Mouse (Mus musculus) naive thymus-derived CD4-positive, alpha-beta T cell, adult 2 months (primary cell): ENCODE measurements around the gene Sh2d6.

ENCODE experiments used
- DNase-seq: peaks from one replicate; pipeline ENCODE4 v3.0.0-alpha.2; 2011; ENCODE audit warnings: low read depth

Gene Sh2d6

DNA sequence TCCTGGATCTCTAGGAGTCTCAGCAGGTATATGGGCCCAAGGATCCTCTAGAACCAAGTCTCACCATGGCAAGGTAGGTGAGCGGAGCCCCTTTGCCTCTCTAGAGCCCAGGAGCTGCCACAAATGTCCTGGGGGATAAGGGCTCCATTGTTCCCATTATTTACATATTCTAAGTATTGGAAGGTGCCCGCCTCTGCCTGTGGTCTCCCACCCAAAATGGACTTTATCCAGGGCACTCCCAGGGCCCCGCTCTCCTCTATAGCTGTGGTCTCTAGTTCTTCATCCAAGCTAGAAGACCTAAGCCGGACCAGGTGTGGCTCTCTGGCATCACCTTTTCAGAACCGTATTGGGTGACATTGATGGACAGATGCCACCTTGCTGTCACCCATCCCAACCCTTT, at the start of gene Sh2d6:
Gene Sh2d6 (minus strand): TSS at position 101 of the 400 bp plus-strand sequence.
- DNase-seq = no peak

DNA sequence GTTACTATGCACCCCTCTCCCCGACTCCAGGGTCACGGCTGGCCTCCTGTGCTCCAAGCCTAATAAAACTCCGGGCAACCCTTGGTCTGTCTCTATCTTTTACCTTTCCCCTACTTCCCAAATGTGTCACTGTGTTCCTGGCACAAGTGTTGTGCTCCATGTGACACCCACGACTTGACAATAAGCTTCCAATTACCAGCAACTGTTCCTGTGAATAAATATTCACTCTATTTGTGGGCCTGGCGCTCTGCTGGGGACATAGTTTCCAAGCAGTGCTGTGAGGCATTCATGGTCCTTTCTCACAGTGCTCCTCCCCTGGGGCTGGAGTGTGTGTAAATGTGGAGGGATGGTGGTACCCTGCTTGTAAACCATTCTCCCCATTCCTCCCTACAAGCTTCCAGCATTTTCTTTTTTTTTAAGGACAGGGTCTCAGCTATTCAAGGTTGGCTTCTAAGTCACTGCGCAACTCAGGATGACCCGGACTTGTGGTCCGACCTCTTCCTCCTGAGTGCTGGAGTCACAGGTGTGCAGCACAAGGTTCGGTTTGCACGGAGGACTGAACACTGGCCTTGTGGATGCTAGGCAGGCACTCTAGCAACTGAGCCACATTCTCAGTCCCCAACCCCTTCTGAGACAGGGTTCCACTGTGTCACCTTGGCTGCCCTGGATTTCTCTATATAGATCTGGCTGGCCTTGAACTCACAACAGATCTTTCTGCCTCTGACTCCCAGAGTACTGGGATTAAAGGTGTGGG, 49.3 kb upstream of the Sh2d6 start:
- DNase-seq = no peak

DNA sequence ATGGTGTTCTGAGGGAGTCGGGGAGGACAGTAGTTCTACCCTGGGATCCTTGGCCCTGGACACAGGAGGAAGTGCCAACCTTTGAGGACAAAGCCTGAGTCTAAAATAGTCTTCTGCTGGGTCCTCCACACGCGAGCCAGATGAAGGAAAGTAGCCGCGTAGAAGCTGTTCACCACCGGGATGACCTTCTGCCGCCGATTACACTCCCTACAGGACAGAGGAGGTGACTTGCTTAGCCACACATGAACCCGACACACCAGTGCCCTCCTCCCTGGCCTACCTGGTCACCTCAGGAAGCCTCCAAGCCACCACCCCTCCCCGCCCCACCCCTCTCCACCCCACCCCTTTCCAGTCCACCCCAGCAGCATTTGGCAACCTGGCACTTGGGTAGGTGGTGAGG, 47.2 kb upstream of the Sh2d6 start:
- DNase-seq = no peak

DNA sequence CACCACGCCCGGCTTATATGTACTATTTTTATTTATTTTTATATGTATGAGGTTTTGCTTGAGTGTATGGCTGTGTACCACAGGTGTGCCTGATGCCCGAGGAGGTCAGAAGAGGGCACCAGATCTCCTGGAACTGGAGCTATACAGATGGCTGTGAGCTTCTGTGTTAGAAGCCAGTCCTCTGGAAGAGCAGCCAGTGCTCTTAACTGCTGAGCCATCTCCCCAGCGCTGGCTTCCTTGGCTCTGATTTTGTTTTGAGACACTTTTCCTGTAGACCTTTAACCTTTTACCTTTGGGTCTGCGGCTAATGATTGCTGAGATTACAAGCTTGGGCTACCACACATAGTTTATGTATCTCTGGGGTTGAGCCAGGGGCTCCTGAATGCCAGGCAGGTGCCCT, 46.0 kb upstream of the Sh2d6 start:
- DNase-seq = no peak

DNA sequence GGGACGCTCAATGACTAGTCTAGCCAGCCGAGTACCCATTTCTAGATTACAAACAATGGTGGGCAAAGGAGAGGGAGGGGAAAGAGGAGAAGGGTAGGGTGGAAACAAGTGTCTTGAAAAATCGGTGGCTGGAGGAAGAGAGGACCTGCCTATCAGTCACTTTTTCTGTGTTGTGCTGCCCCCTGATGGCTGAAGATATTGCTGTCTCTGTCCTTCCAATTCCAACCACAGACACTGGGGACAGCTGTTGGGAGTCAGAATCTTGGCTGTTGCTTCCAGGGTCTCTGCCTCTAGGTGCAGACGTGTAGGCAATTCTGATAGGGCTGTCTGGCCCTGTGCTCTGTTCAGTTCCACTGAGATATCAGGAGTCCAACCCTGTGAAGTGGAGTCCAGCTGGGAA, 44.5 kb upstream of the Sh2d6 start:
- DNase-seq = peak; percentile 92

DNA sequence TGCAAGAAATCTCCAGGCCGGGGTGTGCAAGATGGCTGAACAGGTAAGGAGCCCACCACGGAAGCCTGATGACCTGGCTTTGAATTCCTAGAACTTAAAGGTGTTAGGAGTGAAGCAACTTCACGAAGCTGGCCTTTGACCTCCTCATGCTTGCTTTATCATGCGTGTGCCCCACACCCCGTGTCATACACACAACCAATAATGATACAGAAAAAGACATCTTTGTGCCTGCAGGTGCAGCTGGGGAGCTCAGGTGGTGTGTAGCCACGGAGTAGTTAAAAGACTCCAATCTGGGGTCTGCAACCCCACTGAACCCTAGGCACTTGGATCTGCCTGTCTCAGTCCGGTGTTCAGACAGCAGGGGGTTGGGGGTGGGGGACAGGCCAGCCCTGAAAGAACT, 44.0 kb upstream of the Sh2d6 start:
- no peak for DNase-seq

DNA sequence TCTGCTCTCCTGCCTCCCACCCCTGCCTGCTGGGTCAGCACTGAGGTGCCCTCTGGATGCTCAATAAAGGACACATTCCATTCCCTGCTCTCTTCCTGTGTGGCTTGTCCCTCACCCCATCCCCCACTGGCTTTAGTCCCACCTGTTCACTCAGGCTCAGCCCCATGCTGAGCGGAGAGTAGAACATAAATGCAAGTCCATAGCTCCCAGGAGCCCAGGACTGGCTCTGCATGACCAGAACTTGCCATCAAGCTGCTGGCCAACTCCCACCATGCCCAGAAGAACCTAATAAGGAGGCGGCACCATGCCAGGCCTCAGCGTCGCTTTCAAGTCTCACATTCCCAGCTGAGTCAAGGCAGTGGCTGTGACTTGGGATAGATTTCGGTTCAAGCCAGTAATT, 41.4 kb upstream of the Sh2d6 start:
- DNase-seq = no peak

DNA sequence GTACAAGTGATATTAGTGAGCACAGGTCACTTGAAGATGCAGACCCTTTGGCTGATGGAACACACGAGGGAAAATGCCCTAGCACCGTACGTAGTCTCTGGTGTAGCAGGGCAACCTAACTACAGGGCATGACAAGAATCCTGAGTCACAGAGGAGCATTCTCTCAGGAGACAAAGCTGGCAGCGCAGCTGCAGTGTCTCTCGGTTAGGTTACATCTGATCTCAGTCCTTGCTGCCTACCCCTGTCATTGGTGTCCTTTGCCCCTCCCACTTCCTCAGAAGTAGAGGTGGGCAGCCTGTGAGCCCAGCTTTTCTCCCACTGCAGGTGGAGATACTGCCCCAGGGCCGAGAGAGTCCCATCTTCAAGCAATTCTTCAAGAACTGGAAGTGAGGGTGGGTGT, 41.0 kb upstream of the Sh2d6 start:
- no peak for DNase-seq

DNA sequence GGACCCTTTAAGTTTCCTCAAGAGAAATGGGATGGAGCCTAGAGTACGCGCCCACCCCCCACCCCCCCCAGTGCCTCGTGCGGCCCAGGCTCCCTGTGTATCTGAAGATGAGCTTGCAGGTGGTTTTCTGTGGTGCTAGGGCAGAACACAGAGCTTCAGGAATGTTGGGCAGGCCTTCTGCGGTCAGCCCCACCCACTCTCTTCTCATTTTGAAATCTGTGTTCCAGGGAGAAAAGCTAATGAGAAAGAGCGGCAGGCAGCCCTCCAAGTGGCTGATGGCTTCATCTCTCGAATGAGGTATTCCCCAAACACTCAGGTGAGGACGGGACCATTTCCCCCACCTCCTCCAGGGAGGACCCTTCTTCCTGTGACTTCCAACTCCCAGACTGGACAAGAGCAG, 39.3 kb upstream of the Sh2d6 start:
- no peak for DNase-seq

DNA sequence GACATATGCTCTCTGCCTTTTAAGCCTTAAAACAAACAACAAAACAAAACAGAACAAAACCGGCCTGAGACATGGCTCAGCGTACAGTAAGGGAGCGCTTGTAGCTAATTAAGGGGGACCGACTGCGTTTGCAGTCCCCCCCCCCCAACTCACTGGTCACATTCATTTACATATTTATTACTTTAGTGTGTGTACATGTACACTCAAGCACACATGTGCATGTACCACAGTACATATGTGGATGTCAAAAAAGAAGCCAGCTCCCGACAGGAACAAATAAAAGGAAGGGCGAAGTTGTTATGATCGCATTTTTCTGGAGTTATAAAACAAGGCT, 31.5 kb upstream of the Sh2d6 start:
- no peak for DNase-seq

DNA sequence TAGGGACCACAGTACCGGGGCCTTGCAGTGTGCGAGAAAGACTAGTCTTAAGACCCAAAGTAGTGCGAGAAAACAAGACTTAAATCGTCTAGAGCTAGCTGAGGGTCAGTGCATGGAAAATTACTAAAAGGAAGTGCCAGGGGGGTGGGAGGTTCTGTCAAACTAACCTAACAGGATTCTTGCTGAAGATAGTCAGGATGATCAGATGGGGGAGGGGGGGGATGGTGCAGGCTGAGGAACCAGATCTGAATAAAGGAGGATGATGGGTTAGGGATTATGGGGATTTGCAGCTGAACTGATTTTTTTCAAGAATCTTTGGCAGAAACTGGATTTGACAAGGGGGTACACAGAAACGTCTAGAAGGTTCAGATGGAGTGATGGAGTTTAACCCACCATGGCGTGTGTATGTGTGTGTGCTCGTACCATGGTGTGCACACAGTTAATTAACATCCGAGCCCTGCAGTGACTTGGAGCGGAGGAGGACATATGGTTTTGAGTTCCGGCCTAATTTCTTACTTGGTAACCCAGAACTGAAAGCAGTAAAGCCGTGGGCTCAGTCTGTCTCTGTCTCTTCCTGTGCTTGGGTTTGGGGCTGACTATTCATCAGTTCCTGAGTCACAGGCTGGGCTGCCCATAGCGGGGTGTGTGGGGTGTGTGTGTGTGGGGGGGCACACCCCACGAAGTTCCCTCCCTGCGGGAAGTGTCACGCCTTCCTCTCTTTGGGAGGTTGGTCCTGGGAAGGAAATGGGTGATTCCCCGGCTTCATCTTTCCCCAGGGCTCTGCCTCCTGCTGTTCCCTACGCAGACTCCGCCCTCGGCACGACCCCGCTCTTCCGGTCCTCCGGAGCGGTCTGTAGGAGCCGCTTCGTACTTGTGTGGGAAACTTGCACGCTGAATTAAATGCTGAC, 30.9 kb upstream of the Sh2d6 start:
- peak; percentile 83 for DNase-seq

DNA sequence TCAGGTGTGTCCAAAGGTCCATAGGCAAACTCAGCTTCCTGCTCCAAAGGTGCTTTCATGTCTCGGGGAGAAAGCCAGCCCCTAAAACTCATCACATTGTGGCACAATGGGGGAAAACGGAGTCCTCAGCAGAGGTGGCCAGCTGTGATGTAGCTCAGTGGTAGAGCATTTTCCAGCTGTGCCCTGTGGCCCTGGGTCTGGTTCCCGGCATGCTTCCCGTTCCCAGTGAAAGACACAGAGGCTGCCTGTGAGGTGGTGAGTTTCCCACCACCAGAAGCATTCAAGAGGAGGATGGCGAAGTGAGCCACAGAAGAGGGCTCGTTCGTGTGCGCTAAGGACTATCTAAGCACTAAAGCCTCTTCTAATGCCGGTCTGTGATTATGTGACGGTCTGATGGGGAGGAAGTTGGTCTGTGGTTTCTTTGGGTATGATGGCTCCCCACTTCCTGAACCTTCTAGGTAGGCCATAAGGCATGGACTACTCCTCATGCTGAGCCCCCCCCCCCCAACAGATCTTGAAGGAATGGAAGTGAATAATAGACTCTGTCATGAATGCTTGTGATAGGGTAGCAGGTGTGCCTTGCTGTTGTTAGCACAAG, 29.1 kb upstream of the Sh2d6 start:
- DNase-seq = peak; percentile 65

DNA sequence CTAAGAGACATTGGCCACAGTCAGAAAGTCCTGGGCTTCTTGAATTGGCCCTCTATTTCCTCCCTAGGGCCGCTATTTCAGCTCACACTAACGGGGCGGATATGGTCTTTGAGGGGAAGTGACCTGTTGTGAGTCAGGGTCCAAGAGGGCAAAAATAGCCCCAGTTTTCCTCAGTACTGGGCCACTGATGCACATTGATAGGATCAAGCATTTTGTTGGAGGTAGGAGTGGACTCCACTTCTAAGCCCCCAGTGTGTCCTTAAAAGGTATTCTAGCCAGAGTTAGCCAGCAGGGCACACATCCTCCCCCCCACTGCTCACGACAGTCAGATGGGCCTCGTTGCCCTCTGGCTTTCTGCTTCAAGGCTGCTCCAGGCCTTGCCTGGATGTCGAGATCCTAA, 28.5 kb upstream of the Sh2d6 start:
- DNase-seq = no peak

DNA sequence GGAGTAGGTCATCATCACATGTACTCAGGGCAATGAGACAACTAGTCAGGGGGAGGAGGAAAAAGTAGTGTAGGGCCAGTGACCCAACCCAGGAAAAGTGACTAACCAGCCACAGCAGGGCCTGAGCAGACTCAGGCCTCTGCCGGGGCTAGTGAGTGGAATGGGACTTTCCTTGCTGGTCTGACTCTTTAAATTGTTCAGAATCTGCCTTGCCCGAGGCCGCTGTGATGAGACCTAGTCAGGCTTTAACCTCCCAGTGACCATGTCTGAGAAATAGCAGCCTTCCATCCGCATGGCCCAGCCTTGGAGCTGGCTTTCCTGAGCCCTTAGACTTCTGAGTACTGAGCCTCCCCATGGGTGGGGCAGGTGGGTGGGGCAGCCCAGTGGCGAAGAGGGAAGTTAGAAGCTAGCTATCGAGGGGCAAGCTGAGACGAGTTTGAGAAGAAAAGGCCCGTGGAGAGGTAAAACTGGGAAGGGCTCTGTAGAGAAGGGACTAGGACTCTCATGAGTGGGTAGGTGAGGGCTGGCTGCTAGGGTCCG, 27.6 kb upstream of the Sh2d6 start:
- DNase-seq = no peak

DNA sequence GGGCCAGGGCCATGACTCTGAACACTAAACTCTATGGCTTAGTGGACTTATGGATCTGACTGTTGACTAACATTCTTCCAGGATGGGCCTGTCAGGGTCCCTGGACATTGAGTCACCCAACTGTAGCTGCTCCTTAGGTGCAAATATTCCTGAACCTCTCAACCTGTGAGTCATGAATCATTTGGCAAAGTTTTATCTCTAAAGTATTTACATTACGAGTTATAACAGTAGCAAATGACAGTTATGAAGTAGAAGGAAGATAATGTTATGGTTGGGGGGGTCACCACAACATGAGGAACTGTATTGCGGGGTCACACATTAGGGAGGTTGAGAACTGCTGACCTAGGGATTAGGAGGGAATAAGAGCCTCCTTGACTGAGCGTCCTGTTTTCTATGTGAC, 26.4 kb upstream of the Sh2d6 start:
- DNase-seq = no peak

DNA sequence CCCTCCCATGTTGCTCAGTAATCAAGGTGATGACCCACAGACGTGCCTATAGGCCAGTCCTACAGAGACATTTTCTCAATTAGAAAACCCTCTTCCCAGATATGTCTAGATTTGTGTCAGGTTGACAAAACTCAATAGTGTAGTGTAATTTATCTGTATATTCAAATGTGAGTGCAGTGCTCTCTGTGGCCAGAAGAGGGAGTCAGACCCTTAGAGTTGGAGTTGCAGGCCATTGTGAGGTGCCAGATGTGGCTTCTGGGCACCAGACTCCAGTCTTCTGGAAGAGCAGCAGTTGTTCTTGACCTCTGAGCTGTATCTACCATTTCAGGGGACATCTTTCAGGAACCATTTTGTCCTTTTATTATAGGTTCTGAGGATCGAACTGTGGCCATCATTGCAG, 25.6 kb upstream of the Sh2d6 start:
- DNase-seq = no peak

DNA sequence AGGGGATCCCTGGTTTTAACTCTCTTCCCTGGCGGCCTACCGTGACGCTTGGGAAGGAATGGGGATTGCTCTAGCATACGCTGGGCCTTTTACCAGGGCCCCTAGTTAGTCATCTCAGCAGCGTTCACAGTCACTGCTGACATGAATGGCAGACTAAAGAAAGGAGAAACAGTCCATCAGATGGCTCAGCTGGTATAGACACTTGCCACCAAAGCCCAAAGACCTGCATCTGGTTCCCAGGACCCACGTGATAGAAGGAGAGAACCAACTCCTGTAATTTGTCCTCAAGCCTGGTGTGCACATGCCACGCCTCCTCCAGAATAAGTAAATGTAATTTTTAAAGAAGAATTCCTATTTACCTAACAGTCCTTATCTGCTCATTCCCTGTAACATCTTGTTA, 23.9 kb upstream of the Sh2d6 start:
- no peak for DNase-seq

DNA sequence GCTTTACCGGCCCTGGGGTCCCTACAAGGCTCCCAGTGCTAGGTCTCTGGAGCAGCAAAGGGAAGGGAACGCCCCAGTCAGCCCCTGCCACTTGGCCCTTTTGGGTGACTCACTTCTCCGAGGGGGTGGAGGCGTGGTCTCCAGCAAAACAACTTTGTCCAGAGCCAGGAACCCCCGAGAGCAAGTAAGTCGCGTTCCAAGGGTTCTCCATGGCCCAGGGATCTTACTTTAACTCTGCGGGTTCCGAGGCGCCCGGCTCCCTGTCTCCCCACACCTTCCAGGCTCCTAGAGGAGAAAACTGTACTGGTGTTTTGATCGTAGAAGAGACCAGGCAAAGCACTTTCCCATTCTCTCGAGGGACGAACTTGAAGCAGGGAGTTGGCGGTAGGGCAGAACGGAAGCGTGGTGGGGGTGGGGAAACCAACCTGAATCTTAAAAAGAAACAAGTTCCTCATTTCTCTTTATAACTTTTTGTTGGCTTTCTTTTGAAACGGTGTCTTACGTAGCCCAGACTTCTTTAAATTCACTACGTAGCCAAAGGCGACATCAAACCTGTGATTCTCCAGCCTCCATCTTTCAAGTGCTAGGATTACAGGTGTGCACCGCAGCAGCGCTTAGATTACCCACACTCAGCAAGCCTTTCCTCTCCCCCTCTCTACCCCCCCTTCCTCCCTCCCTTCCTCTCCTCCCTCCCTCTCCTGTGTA, 22.9 kb upstream of the Sh2d6 start, which contains the start of gene Capg:
Gene Capg (plus strand): TSS at position 109 of the 705 bp plus-strand sequence.
- peak; percentile 86 for DNase-seq

DNA sequence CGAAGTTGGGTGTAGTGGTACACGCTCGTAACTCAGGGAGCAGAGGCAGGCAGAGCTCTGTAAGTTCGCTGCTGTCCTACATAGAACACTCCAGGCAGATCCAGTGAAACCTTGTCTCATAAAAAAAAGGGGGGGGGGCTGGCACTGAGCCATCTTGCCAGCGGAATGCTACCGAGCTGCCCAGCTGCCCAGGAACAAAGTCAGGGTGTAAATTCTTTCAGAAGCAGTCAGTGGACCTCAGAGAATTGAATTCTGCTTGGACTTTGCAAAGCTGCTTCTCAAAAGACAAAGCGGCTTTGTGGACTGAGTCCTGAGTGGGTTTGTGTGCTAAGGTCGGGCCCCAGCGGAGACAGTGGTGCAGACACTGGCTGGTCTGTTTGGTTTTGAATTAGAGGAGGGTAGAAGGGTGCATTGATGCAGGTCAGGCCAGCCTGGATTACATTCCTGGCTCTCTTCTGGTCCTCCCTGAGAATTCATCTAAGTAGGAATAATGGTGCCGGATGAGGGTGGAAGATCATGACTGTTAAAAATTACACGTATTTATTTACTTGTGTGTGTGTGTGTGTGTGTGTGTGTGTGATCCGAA, 21.9 kb upstream of the Sh2d6 start:
- no peak for DNase-seq

DNA sequence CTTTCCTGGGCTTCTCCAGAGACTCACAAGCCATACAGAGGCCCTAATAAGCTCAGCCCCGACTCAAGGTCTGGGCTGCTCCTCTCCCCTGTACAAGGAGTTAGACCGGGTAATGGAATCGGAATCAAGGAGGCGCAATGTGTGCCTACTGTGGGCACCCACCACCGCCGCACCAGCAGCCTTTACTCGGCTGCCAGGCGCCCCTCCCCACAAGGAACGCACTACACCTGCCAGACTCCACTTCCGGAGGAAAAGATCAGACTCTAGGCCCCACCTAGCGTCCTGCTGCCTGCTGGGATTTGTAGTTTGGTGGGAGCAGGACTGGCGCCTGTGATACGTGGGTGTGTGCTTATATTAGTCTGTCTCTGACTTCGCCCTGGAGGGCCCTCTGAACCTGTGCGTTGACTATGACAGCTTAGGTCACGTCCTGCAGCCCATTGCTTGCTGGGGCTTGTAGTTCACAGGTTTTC, 17.1 kb upstream of the Sh2d6 start:
- DNase-seq = peak; percentile 92

DNA sequence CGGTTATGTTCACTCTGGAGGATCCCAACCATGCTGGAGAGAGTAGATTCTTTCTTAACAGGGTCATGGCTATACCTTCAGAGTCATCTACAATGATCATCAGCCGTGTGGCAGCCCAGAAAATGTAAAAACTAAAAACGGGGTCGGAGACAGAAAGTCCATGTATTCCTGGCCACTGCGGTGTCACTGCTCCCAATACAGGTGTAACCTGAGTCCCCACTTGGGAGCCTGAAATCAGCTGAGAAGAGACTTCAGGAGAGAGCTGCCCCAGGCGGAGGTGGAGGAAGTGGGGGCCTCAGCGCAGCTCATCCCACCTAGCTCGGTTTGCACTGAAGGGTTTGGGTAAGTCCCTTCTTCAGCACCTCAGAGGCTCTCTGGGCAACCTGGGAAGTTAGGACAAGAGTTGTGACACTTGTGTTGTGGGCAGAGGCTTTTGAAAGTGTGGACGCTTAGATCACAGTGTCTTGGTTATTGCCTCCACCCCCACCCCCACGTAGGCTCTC, 16.5 kb upstream of the Sh2d6 start:
- peak; percentile 21 for DNase-seq
